Mouse (Mus musculus): ENCODE data around the gene Kif22. TPM values are rescaled to one million over a fixed set of nuclear protein-coding genes. Genes with fewer than 3 reads are reported as not detected.

The Kif22 gene
- total RNA-seq, 2 experiments from 2014 or later = 26.2 to 65.0 TPM

GRCm38 (mm10) chr7:127055026-127055585 is 12.8 kb upstream of the Kif22 start:
- no peak for ATAC-seq (replicated peaks; ENCODE audit: poor library complexity, severe bottlenecking)

- no peak for ATAC-seq (replicated peaks; ENCODE audit: poor library complexity, severe bottlenecking)
These were observed 11.0 kb downstream of the Kif22 start for GRCm38 (mm10) chr7:127031244-127031643.

- no peak for ATAC-seq (replicated peaks; ENCODE audit: poor library complexity, severe bottlenecking)
These were observed 12.1 kb downstream of the Kif22 start for GRCm38 (mm10) chr7:127030172-127030571.

GRCm38 (mm10) chr7:127027885-127028284 is 14.4 kb downstream of the Kif22 start:
- ATAC-seq (replicated peaks; ENCODE audit: poor library complexity, severe bottlenecking) = no peak

- peak; percentile 78 for ATAC-seq (replicated peaks; ENCODE audit: poor library complexity, severe bottlenecking)
These were observed 15.1 kb downstream of the Kif22 start, which contains the start of gene Maz for GRCm38 (mm10) chr7:127026984-127027726. Gene Maz, minus strand, starts transcription at chr7:127027037.

GRCm38 (mm10) chr7:127026616-127026983 is 15.7 kb downstream of the Kif22 start:
- ATAC-seq (replicated peaks; ENCODE audit: poor library complexity, severe bottlenecking) = 0 out of 2 replicates have a peak, but pooled peaks have one; percentile 0

GRCm38 (mm10) chr7:127026161-127026600 is 16.1 kb downstream of the Kif22 start:
- peak; percentile 11; the same call in 1 of the 2 replicates for ATAC-seq (replicated peaks; ENCODE audit: poor library complexity, severe bottlenecking)

GRCm38 (mm10) chr7:127025556-127026160 is 16.6 kb downstream of the Kif22 start:
- no peak for ATAC-seq (replicated peaks; ENCODE audit: poor library complexity, severe bottlenecking)

- ATAC-seq (replicated peaks; ENCODE audit: poor library complexity, severe bottlenecking) = peak; percentile 30
These were observed 17.3 kb downstream of the Kif22 start for GRCm38 (mm10) chr7:127024755-127025555.

- ATAC-seq (replicated peaks; ENCODE audit: poor library complexity, severe bottlenecking) = no peak
These were observed 18.2 kb downstream of the Kif22 start for GRCm38 (mm10) chr7:127023896-127024690.

GRCm38 (mm10) chr7:127023272-127023691 is 19.0 kb downstream of the Kif22 start:
- no peak for ATAC-seq (replicated peaks; ENCODE audit: poor library complexity, severe bottlenecking)

GRCm38 (mm10) chr7:127022528-127023271 is 19.6 kb downstream of the Kif22 start:
- no peak for ATAC-seq (replicated peaks; ENCODE audit: poor library complexity, severe bottlenecking)

GRCm38 (mm10) chr7:127021563-127022527 is 20.4 kb downstream of the Kif22 start:
- no peak for ATAC-seq (replicated peaks; ENCODE audit: poor library complexity, severe bottlenecking)

- ATAC-seq (replicated peaks; ENCODE audit: poor library complexity, severe bottlenecking) = peak; percentile 4; the same call in 1 of the 2 replicates
These were observed 21.2 kb downstream of the Kif22 start, which contains the start of the genes Gm42742 and Prrt2 for GRCm38 (mm10) chr7:127020901-127021562. Gene Gm42742, minus strand, starts transcription at chr7:127021097. Gene Prrt2, minus strand, starts transcription at chr7:127021211.

- no peak for ATAC-seq (replicated peaks; ENCODE audit: poor library complexity, severe bottlenecking)
These were observed 21.8 kb downstream of the Kif22 start for GRCm38 (mm10) chr7:127020491-127020890.

- ATAC-seq (replicated peaks; ENCODE audit: poor library complexity, severe bottlenecking) = no peak
These were observed 22.2 kb downstream of the Kif22 start for GRCm38 (mm10) chr7:127020031-127020430.

GRCm38 (mm10) chr7:127019306-127019960 is 22.8 kb downstream of the Kif22 start:
- ATAC-seq (replicated peaks; ENCODE audit: poor library complexity, severe bottlenecking) = no peak
